Mouse (Mus musculus) ES-E14 (cell line): ENCODE results near the gene Htr2b. TPM values are rescaled to one million over a fixed set of nuclear protein-coding genes. Genes with fewer than 3 reads are reported as not detected.

Source experiments
- DNase-seq: peaks from one replicate; pipeline ENCODE4 v3.0.0-alpha.2; 2013; ENCODE audit warnings: low read depth, low spot score
- H3K27ac ChIP-seq: 2 replicates; pipeline ENCODE4 v1.5.1; 2012; ENCODE audit warnings: low read depth, mild to moderate bottlenecking, low read length, moderate library complexity, mixed read lengths; ENCODE audit not compliant: poor library complexity, insufficient read depth, severe bottlenecking
- H3K36me3 ChIP-seq: 2 replicates; pipeline ENCODE4 v1.6.1; 2012; ENCODE audit warnings: mild to moderate bottlenecking, low read length, moderate library complexity, mixed read lengths; ENCODE audit not compliant: control insufficient read depth, poor library complexity, insufficient read depth, severe bottlenecking
- H3K4me1 ChIP-seq, 2 experiments: fragments of 150-350 bp in 1 of 2; sonication (generic) in 1 of 2; 2 replicates each; pipeline ENCODE4 v1.6.1; 2012; ENCODE audit warnings: low read length in 2 of 2, mild to moderate bottlenecking in 1 of 2, mixed read lengths in 1 of 2; ENCODE audit not compliant: control insufficient read depth in 2 of 2, insufficient read depth in 2 of 2, poor library complexity in 1 of 2
- H3K4me3 ChIP-seq, 2 experiments: fragments of 150-350 bp in 1 of 2; sonication (generic) in 1 of 2; 2 replicates each; pipeline ENCODE4 v1.5.1; 2012; ENCODE audit warnings: low read length in 2 of 2, low read depth in 1 of 2, mild to moderate bottlenecking in 1 of 2, mixed read lengths in 1 of 2; ENCODE audit not compliant: insufficient read depth in 1 of 2, poor library complexity in 1 of 2, severe bottlenecking in 1 of 2
- H3K9ac ChIP-seq: 2 replicates; pipeline ENCODE4 v1.6.1; 2012; ENCODE audit warnings: low read depth, mild to moderate bottlenecking, low read length, mixed read lengths; ENCODE audit not compliant: poor library complexity, insufficient read depth, severe bottlenecking
- H3K9me3 ChIP-seq: fragments of 150-350 bp; sonication (generic); 2 replicates; pipeline ENCODE4 v1.6.1; 2012; ENCODE audit warnings: low read depth, mild to moderate bottlenecking, low read length; ENCODE audit not compliant: control insufficient read depth, insufficient read depth
- CHD2 ChIP-seq: IDR thresholded peaks from 2 replicates; pipeline ENCODE4 v1.6.1; 2014; ENCODE audit warnings: mild to moderate bottlenecking, low read depth, low read length, inconsistent platforms
- HCFC1 ChIP-seq: IDR thresholded peaks from 2 replicates; pipeline ENCODE4 v1.6.1; 2012; ENCODE audit warnings: low read length, inconsistent platforms, borderline replicate concordance; ENCODE audit not compliant: insufficient read depth
- MAFK ChIP-seq: IDR thresholded peaks from 2 replicates; pipeline ENCODE4 v1.6.1; 2014; ENCODE audit warnings: mild to moderate bottlenecking, low read depth, low read length, inconsistent platforms; ENCODE audit not compliant: insufficient read depth
- ZC3H11A ChIP-seq: IDR thresholded peaks from 2 replicates; pipeline ENCODE4 v1.6.1; 2012; ENCODE audit warnings: low read depth, mild to moderate bottlenecking, inconsistent platforms, low read length, borderline replicate concordance
- ZNF384 ChIP-seq: IDR thresholded peaks from 2 replicates; pipeline ENCODE4 v1.6.1; 2012; ENCODE audit warnings: low read depth, low read length, inconsistent platforms
- in situ Hi-C, 2 experiments: fragments of 600-800 bp; cut with MboI; formaldehyde crosslinking; loops; one replicate each; pipeline ENCODE4 v1.15.1; 2025; ENCODE audit warnings: low sequenced_read_pairs in 2 of 2, inconsistent platforms in 1 of 2; ENCODE audit not compliant: unreplicated experiment in 2 of 2
- total RNA-seq: library from RNA; depleted of rRNA; stranded (reverse); fragments of 300-350 nt; gene quantifications from 2 replicates; pipeline ENCODE4 v1.2.3, GENCODE M21; 2012

Gene Htr2b
- total RNA-seq, 1 experiment, result 0.13 TPM

DNA sequence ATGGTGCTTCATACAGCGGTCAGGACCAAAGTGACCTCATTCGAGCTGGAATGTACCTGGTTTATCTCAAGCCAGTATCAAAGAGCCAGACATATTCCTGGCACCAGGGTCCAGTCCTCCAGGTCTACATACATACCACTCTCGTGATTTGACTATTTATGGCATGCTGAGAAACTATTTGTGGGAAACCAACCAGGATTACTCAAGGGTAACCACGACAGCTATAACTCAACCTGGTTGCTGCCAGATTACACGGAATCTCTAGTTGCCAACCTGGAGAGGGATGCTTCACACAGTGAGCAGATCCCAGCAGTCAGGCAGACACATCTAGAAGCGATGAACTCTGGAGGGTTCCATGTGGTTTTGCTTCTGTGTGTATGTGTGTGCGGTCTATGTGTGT lies 39.6 kb upstream of the Htr2b start:
- H3K27ac ChIP-seq, result no peak overlapping the region
- no peak for TF ChIP-seq ZC3H11A
- TF ChIP-seq CHD2, result no peak
- no peak for TF ChIP-seq MAFK
- no peak for TF ChIP-seq HCFC1
- no peak for TF ChIP-seq ZNF384
- H3K36me3 ChIP-seq, result no peaks in the 10 kb centered on the region
- in situ Hi-C loops, result no loop called here
- 0 out of 4 replicates have a peak, but pooled peaks cover 2 to 3% of the 10 kb centered on the region in 2 experiments for H3K4me1 ChIP-seq
- H3K9ac ChIP-seq, result no peak overlapping the region
- no peaks in the 10 kb centered on the region for H3K9me3 ChIP-seq
- DNase-seq, result no peak
- no peak overlapping the region for H3K4me3 ChIP-seq

DNA sequence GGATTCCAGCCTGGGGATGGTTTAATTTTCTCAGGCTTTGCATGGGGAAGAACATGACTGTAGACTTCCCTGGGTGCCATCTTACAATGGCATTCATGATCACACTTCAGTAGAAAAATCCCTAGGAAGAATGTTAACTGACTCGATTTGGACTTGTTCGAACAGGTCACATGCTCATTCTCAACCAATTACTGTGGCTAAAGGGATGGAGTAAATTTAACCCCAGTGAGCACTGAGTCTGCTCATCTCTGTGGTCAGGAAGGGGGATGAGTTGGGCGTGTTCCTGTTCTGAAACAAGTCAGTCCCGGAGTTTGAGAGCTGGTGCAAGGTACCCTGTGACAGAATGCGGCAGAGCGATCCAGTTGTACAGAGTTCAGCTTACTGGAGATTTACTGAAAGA lies 39.2 kb upstream of the Htr2b start:
- H3K36me3 ChIP-seq, result no peaks in the 10 kb centered on the region
- 0 out of 4 replicates have a peak, but pooled peaks cover 2 to 3% of the 10 kb centered on the region in 2 experiments for H3K4me1 ChIP-seq
- H3K4me3 ChIP-seq, result no peak overlapping the region
- TF ChIP-seq MAFK, result no peak
- no peak for TF ChIP-seq ZNF384
- TF ChIP-seq ZC3H11A, result no peak
- no peak for TF ChIP-seq HCFC1
- no peak for TF ChIP-seq CHD2
- no peak overlapping the region for H3K9ac ChIP-seq
- H3K9me3 ChIP-seq, result no peaks in the 10 kb centered on the region
- H3K27ac ChIP-seq, result no peak overlapping the region
- DNase-seq, result no peak
- in situ Hi-C loops, result no loop called here

DNA sequence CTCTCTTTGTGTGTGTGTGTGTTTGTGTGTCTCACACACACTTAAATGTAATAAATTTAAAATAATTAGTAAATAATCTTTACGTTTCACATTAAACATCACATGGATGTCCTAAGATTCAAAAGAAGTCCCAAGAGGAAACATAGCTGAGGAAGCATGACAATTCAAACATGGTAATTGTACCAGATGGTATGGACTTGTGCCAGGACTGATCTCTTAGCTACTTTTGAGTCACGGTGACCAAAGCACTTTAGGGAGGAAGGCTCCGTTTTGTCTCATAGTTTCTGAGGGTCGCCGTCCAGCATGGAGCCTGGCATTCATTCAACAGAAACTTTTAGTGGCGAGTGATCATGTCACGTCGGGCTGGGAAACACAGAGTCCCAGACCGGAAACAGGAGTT lies 36.4 kb upstream of the Htr2b start:
- in situ Hi-C loops, result no loop called here
- H3K9ac ChIP-seq, result no peak overlapping the region
- no peaks in the 10 kb centered on the region for H3K36me3 ChIP-seq
- H3K9me3 ChIP-seq, result no peaks in the 10 kb centered on the region
- no peak for TF ChIP-seq HCFC1
- TF ChIP-seq ZC3H11A, result no peak
- no peak for TF ChIP-seq MAFK
- no peak for TF ChIP-seq ZNF384
- no peak overlapping the region for H3K27ac ChIP-seq
- H3K4me1 ChIP-seq, result peaks cover 0 to 3% of the 10 kb centered on the region in 2 experiments; a peak in 1 of 4 replicates
- no peak overlapping the region for H3K4me3 ChIP-seq
- no peak for DNase-seq

GRCm38 (mm10) chr1:86147557-86147956 lies 35.8 kb upstream of the Htr2b start:
- no peak overlapping the region for H3K4me3 ChIP-seq
- TF ChIP-seq MAFK (no peak), HCFC1 (no peak), CHD2 (no peak), ZNF384 (no peak), ZC3H11A (no peak)
- H3K36me3 ChIP-seq, result no peaks in the 10 kb centered on the region
- peaks cover 0 to 3% of the 10 kb centered on the region in 2 experiments; a peak in 1 of 4 replicates for H3K4me1 ChIP-seq
- no peak for DNase-seq
- H3K9me3 ChIP-seq, result no peaks in the 10 kb centered on the region
- in situ Hi-C loops, result no loop called here
- no peak overlapping the region for H3K9ac ChIP-seq
- H3K27ac ChIP-seq, result no peak overlapping the region

DNA sequence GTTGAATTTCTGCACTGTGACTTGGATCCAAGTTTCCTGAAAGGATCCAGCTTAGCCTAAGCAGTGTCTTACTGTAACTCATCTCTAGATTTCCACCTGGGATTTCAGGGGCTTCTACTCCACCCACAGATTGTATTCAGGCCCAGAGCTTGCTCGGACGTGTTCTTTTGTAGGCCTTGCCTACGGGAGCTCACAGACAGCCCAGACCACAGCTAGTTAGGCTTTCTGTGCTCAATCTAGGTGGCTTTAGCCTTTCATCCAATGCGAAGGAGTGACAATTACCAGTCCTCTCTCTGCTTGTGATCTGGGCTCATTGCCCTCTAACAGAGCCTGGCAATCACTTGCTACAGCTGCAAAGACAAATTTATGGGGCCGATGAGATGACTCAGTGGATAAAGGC lies 34.5 kb upstream of the Htr2b start:
- in situ Hi-C loops, result no loop called here
- no peak for TF ChIP-seq ZNF384
- no peak for TF ChIP-seq HCFC1
- TF ChIP-seq MAFK, result no peak
- TF ChIP-seq CHD2, result no peak
- no peak for TF ChIP-seq ZC3H11A
- DNase-seq, result no peak

More for the DNA sequence above, 34.5 kb upstream of the Htr2b start:
- Histone ChIP-seq H3K4me1 (peaks cover 0 to 3% of the 10 kb centered on the region in 2 experiments; a peak in 1 of 4 replicates), H3K9me3 (no peaks in the 10 kb centered on the region), H3K9ac (no peak overlapping the region), H3K36me3 (no peaks in the 10 kb centered on the region), H3K4me3 (no peak overlapping the region), H3K27ac (no peak overlapping the region; the same call in 1 of the 2 replicates)
